Mouse (Mus musculus): ENCODE measurements around the gene Reg3a.
"Not testable (repeated sequence)": the region's sequence is repeated elsewhere in the genome, so short reads cannot be mapped to it uniquely, and the experiment has no call there.

Gene Reg3a

DNA sequence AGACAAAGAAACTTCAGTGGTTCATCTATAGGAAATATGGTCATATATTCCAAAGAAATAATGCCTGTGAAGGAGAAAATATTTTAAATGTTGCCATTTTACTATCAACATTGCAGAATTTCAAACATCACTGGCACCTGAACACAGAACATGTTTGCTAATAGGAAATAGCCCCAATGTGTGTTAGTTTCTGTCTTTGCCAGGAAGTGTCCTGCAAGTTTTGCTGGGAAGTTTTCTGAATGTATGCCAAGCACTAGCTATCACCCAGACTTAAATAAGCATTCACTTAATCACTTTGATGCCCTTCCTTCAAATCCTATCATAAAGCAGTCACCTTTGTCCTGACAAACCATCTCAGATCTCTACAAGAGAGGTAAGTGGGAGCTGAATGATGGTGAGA lies at the start of gene Reg3a:
Gene Reg3a (plus strand): TSS at position 301 of the 400 bp plus-strand sequence.
- in situ Hi-C loops (cut with MseI, MboI) = no loop called here

DNA sequence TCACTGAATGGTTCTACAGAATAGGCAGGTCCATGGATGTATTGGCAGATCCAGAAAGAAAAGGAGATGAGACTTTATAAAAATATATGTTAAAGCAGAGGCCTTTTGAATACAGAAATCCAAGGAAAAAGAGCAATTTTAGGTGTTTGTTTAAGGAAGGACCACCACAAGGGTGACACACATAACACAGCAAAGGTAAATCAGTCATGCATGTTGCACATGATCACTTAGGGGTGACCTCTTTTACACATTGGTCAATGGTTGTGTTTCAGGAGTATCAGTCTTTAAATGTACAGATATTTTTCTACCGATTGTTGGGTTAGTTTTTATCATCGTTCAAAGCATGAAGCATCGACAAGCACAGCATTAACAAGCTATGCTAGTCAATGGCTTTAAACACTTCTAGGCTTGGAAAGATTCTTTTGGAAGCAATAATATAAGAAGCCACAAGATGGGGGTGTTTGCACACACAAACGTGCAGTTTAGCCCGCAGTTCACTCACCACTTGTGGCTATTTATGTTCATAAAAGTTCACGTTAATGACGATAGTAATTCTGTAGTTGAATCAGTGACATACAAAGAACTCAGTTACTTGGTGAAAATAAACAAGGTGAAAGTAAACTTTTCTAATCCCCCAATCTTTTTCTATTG lies 48.5 kb upstream of the Reg3a start:
- in situ Hi-C loops (cut with MseI, MboI) = loop anchor here (5.0 to 10.0 kb wide), 2 partner anchors 175 to 183 kb away; no protein-coding TSS in a partner anchor

DNA sequence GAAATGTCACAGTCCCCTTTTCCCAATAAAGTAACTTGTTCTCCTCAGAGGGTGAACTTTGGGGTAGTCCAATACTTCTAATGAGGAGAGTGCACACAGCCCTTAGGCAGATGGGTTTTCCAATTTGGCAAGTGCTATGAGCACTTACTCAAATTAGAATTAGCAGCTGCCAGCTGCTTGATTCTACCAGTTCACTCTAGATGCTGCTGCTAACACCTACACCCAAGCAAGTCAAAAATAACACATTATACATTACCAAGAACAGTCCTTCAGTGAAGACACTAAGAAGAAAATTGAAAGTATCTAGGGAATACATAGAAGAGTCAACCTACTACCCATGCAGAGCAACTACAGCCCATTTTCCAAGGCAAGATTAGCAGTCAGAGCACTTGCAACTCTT lies 40.2 kb upstream of the Reg3a start:
- in situ Hi-C loops (cut with MseI, MboI) = no loop called here

DNA sequence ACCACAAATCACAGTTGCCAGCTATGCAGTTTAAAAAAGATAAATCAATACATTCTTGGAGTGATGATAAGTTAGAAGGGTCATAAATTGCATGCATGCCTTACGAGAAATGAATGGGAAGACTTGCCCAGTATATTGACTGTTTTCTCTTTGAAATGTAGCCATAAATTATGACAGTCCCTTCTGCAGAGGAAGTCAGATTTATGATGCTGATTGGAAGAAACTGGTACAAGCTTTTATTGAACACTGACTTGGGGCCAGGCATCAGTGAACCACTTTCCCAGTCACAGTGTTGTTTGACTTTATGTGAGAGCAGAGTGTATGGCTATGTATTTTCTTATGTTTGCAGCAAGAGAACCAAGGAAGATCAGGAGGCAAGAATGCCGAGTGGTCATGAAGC lies 38.8 kb upstream of the Reg3a start:
- in situ Hi-C loops (cut with MseI, MboI) = no loop called here

DNA sequence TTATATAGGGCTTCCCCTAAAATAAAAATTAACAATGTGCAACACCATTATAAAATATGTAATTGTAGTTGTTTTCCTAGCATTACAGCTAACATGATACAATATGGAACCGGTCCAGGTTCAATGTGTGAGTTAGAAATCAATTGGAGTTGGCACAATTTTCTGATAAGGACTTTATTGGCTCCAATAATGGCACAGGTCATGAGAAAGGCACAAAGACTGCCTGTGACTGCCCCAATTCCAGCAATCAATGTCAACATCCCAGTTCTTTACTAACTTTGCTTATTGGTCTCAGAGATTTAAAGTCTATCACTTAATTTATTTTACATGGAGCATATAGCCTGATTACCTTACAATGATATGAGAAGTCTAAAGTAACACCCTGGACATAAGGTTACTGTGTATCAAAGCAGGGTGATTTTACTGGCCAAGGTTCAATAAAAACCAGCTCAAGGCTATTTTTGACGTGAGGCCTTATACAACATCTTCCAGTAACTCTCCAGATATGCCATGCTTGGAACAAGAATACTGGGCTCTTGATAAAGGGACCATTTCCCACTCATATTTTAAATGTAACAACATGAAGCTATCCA lies 18.4 kb upstream of the Reg3a start:
- in situ Hi-C loops (cut with MseI, MboI) = no loop called here

DNA sequence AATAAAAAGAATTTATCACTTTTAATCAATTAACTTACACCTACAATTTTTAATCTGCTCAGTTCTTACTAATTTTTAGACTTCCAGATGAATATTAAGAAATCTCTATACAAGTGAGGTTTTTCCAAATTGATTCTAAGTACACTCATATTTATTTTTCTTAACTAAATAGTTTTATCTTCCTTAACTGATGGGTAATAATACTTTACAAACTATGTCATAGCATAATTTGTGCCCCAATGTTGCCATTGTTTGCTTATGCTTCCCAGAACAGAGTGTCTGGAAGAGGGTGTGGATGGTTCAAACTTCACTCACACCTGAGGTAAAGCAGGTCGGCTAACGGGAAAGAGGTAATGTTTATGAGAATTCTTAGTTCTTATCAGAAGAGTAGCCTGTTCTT lies 10.2 kb upstream of the Reg3a start, which contains the start of gene Reg3b:
Gene Reg3b (plus strand): TSS at position 301 of the 400 bp plus-strand sequence.
- in situ Hi-C loops (cut with MseI, MboI) = no loop called here

DNA sequence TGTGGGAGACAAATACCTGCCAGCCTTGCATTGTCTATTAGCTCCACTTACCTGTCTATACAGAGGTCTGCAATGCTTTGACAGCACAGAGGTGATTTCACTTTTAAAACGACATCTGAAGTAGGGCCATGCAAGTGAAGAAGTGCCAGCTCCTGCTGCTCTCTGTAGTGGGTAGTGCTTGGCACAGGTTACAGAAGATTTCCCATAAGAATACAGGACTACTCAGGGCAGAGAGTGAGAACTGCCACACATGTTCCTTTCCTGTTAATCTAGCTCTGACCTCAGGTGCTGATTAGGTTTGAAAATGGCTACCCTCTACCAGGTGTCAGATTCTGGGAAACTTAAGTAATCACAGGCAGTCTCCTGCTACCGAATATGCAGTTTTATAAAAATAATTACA lies 1.7 kb upstream of the Reg3a start, which contains the start of gene Reg3d:
Gene Reg3d (minus strand): TSS at position 101 of the 400 bp plus-strand sequence.
- in situ Hi-C loops (cut with MseI, MboI) = no loop called here

DNA sequence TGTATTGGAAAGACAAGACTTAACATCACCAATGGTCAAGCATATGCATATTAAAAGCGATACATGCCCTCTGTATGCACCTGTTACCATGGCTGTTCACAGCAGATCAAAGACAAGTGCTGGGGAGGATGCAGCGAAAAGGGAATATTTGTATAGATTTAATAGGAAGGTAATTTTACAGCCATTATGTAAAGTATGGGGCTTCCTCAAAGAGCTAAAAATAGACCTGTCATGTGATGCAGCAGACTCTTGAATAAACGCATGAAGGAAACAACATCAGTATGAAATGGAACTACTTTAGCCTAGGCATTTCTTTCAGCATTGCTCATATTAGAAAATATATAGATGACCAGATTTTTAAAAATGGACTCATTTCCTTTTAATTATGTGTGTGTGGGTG lies 5.1 kb downstream of the Reg3a start:
- in situ Hi-C loops (cut with MseI, MboI) = no loop called here

DNA sequence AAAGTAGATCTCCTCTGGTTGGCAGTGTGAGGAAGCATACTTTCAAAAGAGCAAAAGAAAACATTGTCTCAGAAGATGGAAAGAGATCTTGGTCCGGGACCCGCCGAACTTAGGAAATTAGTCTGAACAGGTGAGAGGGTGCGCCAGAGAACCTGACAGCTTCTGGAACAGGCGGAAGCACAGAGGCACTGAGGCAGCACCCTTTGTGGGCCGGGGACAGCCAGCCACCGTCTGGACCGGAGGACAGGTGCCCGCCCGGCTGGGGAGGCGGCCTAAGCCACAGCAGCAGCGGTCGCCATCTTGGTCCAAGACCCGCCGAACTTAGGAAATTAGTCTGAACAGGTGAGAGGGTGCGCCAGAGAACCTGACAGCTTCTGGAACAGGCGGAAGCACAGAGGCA lies 14.8 kb downstream of the Reg3a start, which contains the start of gene Reg2:
Gene Reg2 (plus strand): TSS at position 301 of the 400 bp plus-strand sequence.
- in situ Hi-C loops (cut with MseI, MboI) = not testable (repeated sequence)

DNA sequence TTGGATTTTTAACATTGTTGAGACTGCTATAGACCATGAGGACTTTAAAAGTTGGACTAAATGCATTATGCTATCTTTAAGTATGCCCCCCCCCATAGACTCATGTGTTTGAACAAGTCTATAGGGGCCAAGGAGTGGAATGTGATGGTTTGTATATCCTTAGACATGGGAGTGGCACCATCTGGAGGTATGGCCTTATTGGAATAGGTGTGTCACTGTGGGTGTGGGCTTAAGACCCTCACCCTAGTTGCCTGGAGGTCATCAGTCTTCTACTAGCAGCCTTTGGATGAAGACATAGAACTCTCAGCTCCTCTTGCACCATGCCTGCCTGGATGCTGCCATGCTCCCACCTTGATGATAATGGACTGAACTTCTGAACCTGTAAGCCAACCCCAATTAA lies 41.9 kb downstream of the Reg3a start, which contains the start of gene Reg1:
Gene Reg1 (plus strand): TSS at position 301 of the 400 bp plus-strand sequence.
- in situ Hi-C loops (cut with MseI, MboI) = not testable (repeated sequence)

DNA sequence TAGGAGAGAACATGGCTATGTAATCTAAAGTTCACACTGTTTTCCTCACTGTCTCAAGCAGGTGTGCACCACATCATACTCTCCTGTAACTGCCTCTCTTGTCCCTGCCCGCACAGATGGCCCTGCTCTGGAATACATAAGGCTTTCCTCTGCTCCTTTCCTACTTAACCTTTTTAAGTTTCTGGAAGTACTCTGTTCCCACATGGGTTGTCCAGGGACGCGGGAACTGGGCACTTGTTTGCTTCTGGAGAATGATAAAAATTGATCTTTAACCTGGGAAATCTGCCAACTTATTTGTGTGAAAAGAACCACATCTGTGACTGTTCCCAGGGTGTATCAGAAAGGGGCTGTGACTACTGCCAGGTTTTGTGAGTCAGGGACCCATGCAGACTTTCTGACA lies 45.0 kb downstream of the Reg3a start:
- in situ Hi-C loops (cut with MseI, MboI) = no loop called here
